Mouse (Mus musculus) megakaryocyte, embryonic 14.5 days (primary cell): ENCODE results near the gene Ripor3.

Source experiments
- FLI1 ChIP-seq: IDR thresholded peaks from 2 replicates; pipeline ENCODE4 v1.6.1; 2012; ENCODE audit warnings: low read length, inconsistent platforms, mixed read lengths
- GATA1 ChIP-seq: IDR thresholded peaks from 3 replicates; pipeline ENCODE4 v1.6.1; 2012; ENCODE audit warnings: mixed read lengths, low read length, inconsistent platforms, borderline replicate concordance

DNA sequence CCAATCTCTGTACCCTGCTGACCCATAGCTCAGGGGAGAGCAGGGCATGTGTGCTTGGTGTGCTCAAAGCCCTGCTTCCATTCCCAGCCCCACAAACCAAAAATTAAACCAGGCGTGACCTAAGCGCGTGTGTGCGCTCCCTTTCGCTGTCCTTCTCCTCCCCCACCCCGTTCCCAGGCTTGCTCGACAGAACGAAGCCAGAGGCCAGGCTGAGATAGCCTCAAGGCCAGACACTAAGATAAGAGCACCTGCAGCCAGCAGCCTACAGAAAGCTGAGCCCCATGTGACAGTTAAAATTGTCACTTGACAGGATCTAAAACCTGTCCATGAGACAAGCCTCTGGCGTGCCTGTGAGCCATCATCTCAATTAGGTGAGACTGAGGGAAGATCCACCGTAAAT is 23.5 kb upstream of the Ripor3 start:
- TF ChIP-seq GATA1 (no peak), FLI1 (no peak)
